Mouse (Mus musculus) heart, postnatal 0 days (tissue): ENCODE results near the gene Ppp1r27. TPM values are rescaled to one million over a fixed set of nuclear protein-coding genes. Genes with fewer than 3 reads are reported as not detected.
A peak's percentile ranks its signal among the peaks of the same experiment; 100 is the strongest.

ENCODE experiments used
- ATAC-seq: fragments of 200-750 bp; cut with Nextera tagmentation; 2 replicates; pipeline ENCODE4 v1.8.0; 2017; ENCODE audit warnings: low read depth, moderate number of reproducible peaks, moderate library complexity; ENCODE audit not compliant: insufficient read depth
- DNase-seq: peaks from one replicate; pipeline ENCODE4 v3.0.0-alpha.2; 2016; ENCODE audit warnings: low spot score
- H3K27ac ChIP-seq: fragments of 300-500 bp; sonication (generic); 2 replicates; pipeline ENCODE4 v1.5.1; 2014; ENCODE audit warnings: low read depth, mild to moderate bottlenecking
- H3K27me3 ChIP-seq: fragments of 300-500 bp; sonication (generic); 2 replicates; pipeline ENCODE4 v1.6.1; 2014; ENCODE audit warnings: low read length, mixed read lengths; ENCODE audit not compliant: control insufficient read depth, insufficient read depth
- H3K36me3 ChIP-seq: fragments of 300-500 bp; sonication (generic); replicated peaks from 2 replicates; pipeline ENCODE4 v1.6.1; 2014; ENCODE audit warnings: low read length, mixed read lengths; ENCODE audit not compliant: control insufficient read depth, insufficient read depth
- H3K4me1 ChIP-seq: fragments of 300-500 bp; sonication (generic); 2 replicates; pipeline ENCODE4 v1.6.1; 2014; ENCODE audit warnings: antibody characterized with exemption; ENCODE audit not compliant: control insufficient read depth, insufficient read depth
- H3K4me2 ChIP-seq: fragments of 300-500 bp; sonication (generic); 2 replicates; pipeline ENCODE4 v1.6.1; 2014; ENCODE audit warnings: low read depth, mild to moderate bottlenecking, low read length, moderate library complexity
- H3K4me3 ChIP-seq: fragments of 300-500 bp; sonication (generic); 2 replicates; pipeline ENCODE4 v1.5.1; 2014; ENCODE audit warnings: low read depth, low read length
- H3K9ac ChIP-seq: fragments of 300-500 bp; sonication (generic); replicated peaks from 2 replicates; pipeline ENCODE4 v1.6.1; 2014; ENCODE audit warnings: low read depth, low read length, mixed read lengths
- H3K9me3 ChIP-seq: fragments of 300-500 bp; sonication (generic); replicated peaks from 2 replicates; pipeline ENCODE4 v1.6.1; 2016; ENCODE audit warnings: low read length; ENCODE audit not compliant: control insufficient read depth
- CTCF ChIP-seq: IDR thresholded peaks from 2 replicates; pipeline ENCODE4 v1.5.1; 2016; ENCODE audit warnings: antibody characterized with exemption, control low read depth, low read depth
- EP300 ChIP-seq: IDR thresholded peaks from 2 replicates; pipeline ENCODE4 v1.6.1; 2016; ENCODE audit warnings: antibody characterized with exemption, low read depth
- WGBS: fragments of 180-500 bp; shearing (Covaris S2); extraction: QIAGEN DNeasy Blood & Tissue Kit; methylation state at CpG from one replicate; pipeline ENCODE4 v1.1.7; 2014; 5-methylcytosine and 5-hydroxymethylcytosine counted together
- polyA plus RNA-seq: library from polyadenylated mRNA; unstranded; fragments of >200 nt; fragmentation: Nextera tagmentation; extraction: Ambion mirVana; gene quantifications from 2 replicates; pipeline ENCODE4 v1.2.1, GENCODE M21; 2015
- total RNA-seq: library from RNA; depleted of rRNA; stranded (reverse); fragments of >200 nt; gene quantifications from 2 replicates; pipeline ENCODE4 v1.2.3, GENCODE M21; 2014; ENCODE audit warnings: low replicate concordance

Ppp1r27 gene
- total and polyA plus RNA-seq, 2 experiments from 2014 or later = 0.20 TPM; not detected in 1

GRCm38 (mm10) chr11:120555260-120555659 lies 4.3 kb upstream of the Ppp1r27 start:
- 0 out of 2 replicates have a peak, but pooled peaks have one; percentile 28 for ATAC-seq

GRCm38 (mm10) chr11:120554834-120555233 lies 3.9 kb upstream of the Ppp1r27 start:
- ATAC-seq (peak; percentile 73; the same call in 1 of the 2 replicates), DNase-seq (no peak)
- peak overlapping the region; percentile 39 for H3K27ac ChIP-seq
- no peak overlapping the region for H3K4me3 ChIP-seq
- peaks cover 7% of the 10 kb centered on the region for H3K36me3 ChIP-seq
- peaks cover 5% of the 10 kb centered on the region for H3K4me1 ChIP-seq
- TF ChIP-seq EP300 (peak; percentile 66; the same call in 1 of the 2 replicates), CTCF (no peak)
- no peak overlapping the region for H3K9ac ChIP-seq
- no peaks in the 10 kb centered on the region for H3K27me3 ChIP-seq
- WGBS = 33% methylated on average over 7 of the region's 7 CpGs
- H3K9me3 ChIP-seq = 0 out of 2 replicates have a peak, but pooled peaks cover 2% of the 10 kb centered on the region
- no peak overlapping the region for H3K4me2 ChIP-seq

More at GRCm38 (mm10) chr11:120555260-120555659, 4.3 kb upstream of the Ppp1r27 start:
- peaks cover 1% of the 10 kb centered on the region for H3K4me1 ChIP-seq
- H3K27ac ChIP-seq = peak overlapping the region; percentile 39
- no peaks in the 10 kb centered on the region for H3K27me3 ChIP-seq
- no peak overlapping the region for H3K4me3 ChIP-seq
- peaks cover 11% of the 10 kb centered on the region for H3K36me3 ChIP-seq
- H3K9me3 ChIP-seq = 0 out of 2 replicates have a peak, but pooled peaks cover 2% of the 10 kb centered on the region
- DNase-seq = no peak
- no peak for TF ChIP-seq CTCF
- no peak for TF ChIP-seq EP300
- no peak overlapping the region for H3K9ac ChIP-seq
- WGBS = 37% methylated on average over 2 of the region's 2 CpGs
- H3K4me2 ChIP-seq = no peak overlapping the region

- H3K36me3 ChIP-seq = no peaks in the 10 kb centered on the region
- DNase-seq (no peak), ATAC-seq (no peak)
- H3K9ac ChIP-seq = no peak overlapping the region
- no peaks in the 10 kb centered on the region for H3K27me3 ChIP-seq
- 0 out of 2 replicates have a peak, but pooled peaks cover 2% of the 10 kb centered on the region for H3K9me3 ChIP-seq
- H3K4me2 ChIP-seq = no peak overlapping the region
- H3K4me3 ChIP-seq = no peak overlapping the region
- no peak overlapping the region for H3K27ac ChIP-seq
- 54% methylated on average over 5 of the region's 5 CpGs for WGBS
- TF ChIP-seq EP300 = no peak
- no peak for TF ChIP-seq CTCF
- peaks cover 18% of the 10 kb centered on the region for H3K4me1 ChIP-seq
These were observed 1.8 kb upstream of the Ppp1r27 start for GRCm38 (mm10) chr11:120552736-120553135.

- DNase-seq (no peak), ATAC-seq (no peak)
- Histone ChIP-seq H3K4me2 (peak overlapping the region; percentile 92), H3K4me1 (peaks cover 22% of the 10 kb centered on the region), H3K9ac (peak overlapping the region; percentile 97), H3K27ac (peak overlapping the region; percentile 95), H3K9me3 (no peaks in the 10 kb centered on the region), H3K4me3 (peak overlapping the region; percentile 94), H3K36me3 (no peaks in the 10 kb centered on the region), H3K27me3 (no peaks in the 10 kb centered on the region)
- 70% methylated on average over 11 of the region's 11 CpGs for WGBS
- no peak for TF ChIP-seq EP300
- no peak for TF ChIP-seq CTCF
These were observed 734 bp downstream of the Ppp1r27 start for GRCm38 (mm10) chr11:120549986-120550809.

GRCm38 (mm10) chr11:120549168-120549945 lies 1.6 kb downstream of the Ppp1r27 start, which contains the start of gene Mcrip1:
TSS of gene Mcrip1 (minus strand) at chr11:120549727.
- H3K4me1 ChIP-seq = peaks cover 22% of the 10 kb centered on the region
- WGBS = under 1% methylated on average over 72 of the region's 87 CpGs
- TF ChIP-seq CTCF = no peak
- TF ChIP-seq EP300 = no peak
- H3K4me3 ChIP-seq = peak within 1 kb of the TSS; percentile 94
- peak; percentile 89 for DNase-seq
- H3K36me3 ChIP-seq = peaks cover 4% of the 10 kb centered on the region
- ATAC-seq = peak; percentile 89
- peak within 1 kb of the TSS; percentile 92 for H3K4me2 ChIP-seq
- peak within 1 kb of the TSS; percentile 97 for H3K9ac ChIP-seq
- no peaks in the 10 kb centered on the region for H3K9me3 ChIP-seq
- peak within 1 kb of the TSS; percentile 95 for H3K27ac ChIP-seq
- H3K27me3 ChIP-seq = no peaks in the 10 kb centered on the region
